Mouse (Mus musculus): ENCODE measurements around the gene Map2k7. TPM values are rescaled to one million over a fixed set of nuclear protein-coding genes. Genes with fewer than 3 reads are reported as not detected.

Gene Map2k7
- total and polyA plus RNA-seq, 3 experiments: 27.8 to 65.9 (median 63.8) TPM

DNA sequence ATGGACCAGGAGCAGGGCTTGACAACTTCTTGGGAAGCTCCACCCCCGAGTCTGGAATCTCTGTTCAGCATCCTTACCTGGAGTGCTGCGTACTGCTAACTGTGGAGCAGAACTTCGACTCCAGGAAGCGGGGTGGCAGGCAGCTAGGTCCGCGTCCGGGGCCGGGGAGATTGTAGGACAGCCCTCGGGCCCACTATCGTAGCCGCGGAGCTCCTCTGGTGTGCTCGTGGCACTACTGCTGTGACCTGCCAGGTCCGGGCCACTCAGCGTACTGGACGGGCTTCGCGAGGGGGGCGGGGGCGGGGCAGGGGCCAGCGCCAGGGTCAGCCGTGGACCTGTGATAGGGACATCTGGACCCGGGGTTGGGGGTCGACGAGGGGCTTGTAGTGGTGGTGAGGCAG, 25.7 kb upstream of the Map2k7 start:
- Histone ChIP-seq H3K4me1 (ENCODE audit: control insufficient read depth, insufficient read depth, low read length) (peaks cover 3% of the 10 kb centered on the region; the same call in 1 of the 2 replicates), H3K27ac (no peak overlapping the region), H3K27me3 (ENCODE audit: control insufficient read depth, insufficient read depth, low read length) (peaks cover 14% of the 10 kb centered on the region), H3K36me3 (ENCODE audit: control insufficient read depth, insufficient read depth, low read length) (no peaks in the 10 kb centered on the region), H3K9ac (ENCODE audit: low read depth, low read length) (peak overlapping the region; percentile 49; the same call in 1 of the 2 replicates), H3K79me2 (replicated peaks; ENCODE audit: control insufficient read depth, insufficient read depth, low read length) (no peaks in the 10 kb centered on the region), H3K4me3 (no peak overlapping the region)
- peak in 1 of 2 experiments; percentile 35 for DNase-seq
- intact Hi-C loops (cut with DNase I): no loop called here
- TF ChIP-seq POLR2A (IDR thresholded peaks at IDR 0.05; ENCODE audit: insufficient read depth, low read depth, low read length): no peak
- TF ChIP-seq EP300 (IDR thresholded peaks at IDR 0.05; ENCODE audit: insufficient read depth, low read depth, low read length): no peak
- TF ChIP-seq CTCF (IDR thresholded peaks at IDR 0.05): no peak
- WGBS: under 1% methylated on average over 23 of the region's 25 CpGs

DNA sequence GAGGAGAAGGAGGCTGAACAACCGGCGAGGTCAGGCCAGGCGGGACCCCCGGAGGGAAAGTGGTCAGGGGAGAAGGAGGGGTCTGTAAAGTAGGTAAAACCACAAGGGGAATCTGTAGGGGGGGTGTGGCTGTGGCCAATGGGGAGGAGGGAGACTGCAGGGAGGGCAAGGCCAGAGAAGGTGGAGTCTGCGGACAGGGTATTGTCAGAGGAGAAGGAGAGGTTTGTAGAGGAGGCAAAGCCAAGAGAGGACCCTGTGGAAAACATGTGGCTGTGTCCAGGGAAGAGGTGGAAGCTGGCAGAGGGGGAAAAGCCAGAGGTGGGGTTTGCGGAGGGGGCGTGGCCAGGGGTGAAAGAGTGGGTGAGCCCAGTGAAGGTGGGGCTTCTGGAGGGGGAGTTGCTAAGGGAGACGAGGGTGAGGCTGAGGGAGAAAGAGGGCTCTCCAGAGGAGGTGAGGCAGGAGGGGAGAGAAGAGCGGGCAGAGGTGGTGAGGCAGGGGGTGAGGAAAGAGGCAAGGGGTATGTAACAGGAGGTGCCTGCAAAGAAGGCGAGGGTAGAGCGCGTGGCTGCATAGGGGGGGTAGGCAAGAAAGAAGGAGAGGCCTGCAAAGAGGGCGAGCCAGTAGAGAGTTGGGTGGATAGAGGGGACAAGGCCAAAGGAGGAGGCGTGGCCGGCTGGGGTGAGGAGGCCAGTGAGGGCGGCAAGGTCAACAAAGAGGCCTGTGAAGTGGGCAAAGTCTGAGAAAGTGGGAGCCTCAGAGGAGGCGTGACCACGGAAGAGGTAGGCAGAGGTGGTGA, 25.1 kb upstream of the Map2k7 start:
- WGBS: 7% methylated on average over 18 of the region's 18 CpGs
- intact Hi-C loops (cut with DNase I): no loop called here
- DNase-seq: peak; percentile 48 to 51
- Histone ChIP-seq H3K36me3 (ENCODE audit: control insufficient read depth, insufficient read depth, low read length) (no peaks in the 10 kb centered on the region), H3K27me3 (ENCODE audit: control insufficient read depth, insufficient read depth, low read length) (peaks cover 15% of the 10 kb centered on the region), H3K4me3 (peak overlapping the region; percentile 37), H3K79me2 (replicated peaks; ENCODE audit: control insufficient read depth, insufficient read depth, low read length) (no peaks in the 10 kb centered on the region), H3K27ac (no peak overlapping the region), H3K9ac (ENCODE audit: low read depth, low read length) (peak overlapping the region; percentile 49), H3K4me1 (ENCODE audit: control insufficient read depth, insufficient read depth, low read length) (peaks cover 3% of the 10 kb centered on the region; the same call in 1 of the 2 replicates)
- no peak for TF ChIP-seq POLR2A (IDR thresholded peaks at IDR 0.05; ENCODE audit: insufficient read depth, low read depth, low read length)
- no peak for TF ChIP-seq CTCF (IDR thresholded peaks at IDR 0.05)
- TF ChIP-seq EP300 (IDR thresholded peaks at IDR 0.05; ENCODE audit: insufficient read depth, low read depth, low read length): no peak

DNA sequence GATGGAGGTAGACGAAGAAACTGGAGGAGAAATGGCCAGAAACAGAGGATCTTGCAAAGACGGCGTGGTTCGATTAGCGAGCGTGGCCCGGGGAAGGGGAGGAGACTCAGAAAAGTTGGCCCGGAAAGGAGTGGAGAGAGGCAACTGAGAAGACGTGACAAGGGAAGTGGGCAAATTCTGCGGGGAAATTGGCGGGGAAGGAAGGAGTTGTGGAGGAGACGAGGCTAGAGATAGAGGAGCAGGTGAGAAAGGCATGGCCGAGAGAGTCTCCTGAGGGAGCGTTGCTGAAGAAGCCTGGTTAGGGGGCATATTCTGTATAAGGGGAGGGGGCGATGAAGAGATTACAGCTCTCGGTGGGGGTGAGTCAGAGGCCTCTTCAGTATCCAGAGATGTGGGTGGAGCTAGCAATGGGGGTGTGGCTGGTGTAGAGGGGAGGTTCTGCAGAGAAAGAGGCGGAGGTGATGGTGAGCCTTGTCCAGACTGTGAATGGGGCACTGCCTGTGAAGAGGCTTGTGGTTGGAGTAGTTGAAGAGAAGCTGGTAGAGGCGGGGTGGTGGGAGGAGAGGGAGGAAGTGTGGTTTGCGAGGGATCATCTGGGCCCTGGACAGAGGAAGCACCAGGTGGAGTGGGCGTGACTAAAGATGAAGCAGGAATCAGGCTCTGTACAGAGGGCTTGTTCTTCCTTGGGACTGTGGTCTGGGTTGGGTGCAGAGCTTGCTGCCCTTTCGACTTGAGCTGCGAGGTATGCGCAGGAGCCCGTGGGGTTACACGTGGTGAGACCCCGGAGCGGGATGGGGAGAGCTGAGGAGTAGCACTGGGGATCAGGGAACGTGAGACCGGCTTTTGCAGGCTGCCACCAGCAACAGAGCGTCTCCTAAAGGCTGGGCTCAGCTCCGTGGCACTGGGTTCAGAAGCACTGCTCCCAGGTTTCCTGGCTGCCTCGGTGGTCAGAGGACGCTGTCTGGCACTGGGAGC, 24.2 kb upstream of the Map2k7 start:
- Histone ChIP-seq H3K4me3 (peak overlapping the region; percentile 37), H3K4me1 (ENCODE audit: control insufficient read depth, insufficient read depth, low read length) (peaks cover 3% of the 10 kb centered on the region; the same call in 1 of the 2 replicates), H3K36me3 (ENCODE audit: control insufficient read depth, insufficient read depth, low read length) (no peaks in the 10 kb centered on the region), H3K9ac (ENCODE audit: low read depth, low read length) (peak overlapping the region; percentile 49), H3K79me2 (replicated peaks; ENCODE audit: control insufficient read depth, insufficient read depth, low read length) (no peaks in the 10 kb centered on the region), H3K27ac (no peak overlapping the region), H3K27me3 (ENCODE audit: control insufficient read depth, insufficient read depth, low read length) (peaks cover 17% of the 10 kb centered on the region)
- TF ChIP-seq EP300 (IDR thresholded peaks at IDR 0.05; ENCODE audit: insufficient read depth, low read depth, low read length): no peak
- TF ChIP-seq POLR2A (IDR thresholded peaks at IDR 0.05; ENCODE audit: insufficient read depth, low read depth, low read length): no peak
- TF ChIP-seq CTCF (IDR thresholded peaks at IDR 0.05): no peak
- DNase-seq: peak; percentile 47 to 52
- intact Hi-C loops (cut with DNase I): no loop called here
- WGBS: 12% methylated on average over 33 of the region's 33 CpGs

DNA sequence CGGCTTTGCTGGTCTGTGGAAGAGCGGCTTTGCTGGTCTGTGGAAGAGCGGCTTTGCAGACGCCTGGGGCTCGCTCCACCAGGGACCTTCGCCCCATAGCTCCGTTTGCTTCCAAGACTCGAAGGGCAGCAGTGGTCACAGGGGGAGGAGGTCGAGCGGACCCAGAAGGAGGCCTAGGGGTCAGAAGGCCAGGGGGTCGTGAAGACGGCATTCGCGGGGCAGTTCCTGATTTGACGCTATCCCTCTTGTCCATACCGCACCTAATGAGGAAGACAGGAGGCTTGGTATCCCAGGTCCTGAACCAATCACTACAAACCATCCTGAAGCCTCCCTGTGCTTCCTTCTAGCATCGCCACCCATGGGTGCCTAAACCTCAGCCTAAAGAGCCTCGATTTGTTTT, 22.2 kb upstream of the Map2k7 start:
- Histone ChIP-seq H3K4me3 (no peak overlapping the region), H3K9ac (ENCODE audit: low read depth, low read length) (no peak overlapping the region), H3K27ac (no peak overlapping the region), H3K27me3 (ENCODE audit: control insufficient read depth, insufficient read depth, low read length) (peaks cover 17% of the 10 kb centered on the region), H3K79me2 (replicated peaks; ENCODE audit: control insufficient read depth, insufficient read depth, low read length) (no peaks in the 10 kb centered on the region), H3K36me3 (ENCODE audit: control insufficient read depth, insufficient read depth, low read length) (no peaks in the 10 kb centered on the region), H3K4me1 (ENCODE audit: control insufficient read depth, insufficient read depth, low read length) (peaks cover 3% of the 10 kb centered on the region; the same call in 1 of the 2 replicates)
- intact Hi-C loops (cut with DNase I): no loop called here
- no peak for DNase-seq
- 19% methylated on average over 18 of the region's 18 CpGs for WGBS
- TF ChIP-seq POLR2A (IDR thresholded peaks at IDR 0.05; ENCODE audit: insufficient read depth, low read depth, low read length) (no peak), EP300 (IDR thresholded peaks at IDR 0.05; ENCODE audit: insufficient read depth, low read depth, low read length) (no peak), CTCF (IDR thresholded peaks at IDR 0.05) (no peak)

DNA sequence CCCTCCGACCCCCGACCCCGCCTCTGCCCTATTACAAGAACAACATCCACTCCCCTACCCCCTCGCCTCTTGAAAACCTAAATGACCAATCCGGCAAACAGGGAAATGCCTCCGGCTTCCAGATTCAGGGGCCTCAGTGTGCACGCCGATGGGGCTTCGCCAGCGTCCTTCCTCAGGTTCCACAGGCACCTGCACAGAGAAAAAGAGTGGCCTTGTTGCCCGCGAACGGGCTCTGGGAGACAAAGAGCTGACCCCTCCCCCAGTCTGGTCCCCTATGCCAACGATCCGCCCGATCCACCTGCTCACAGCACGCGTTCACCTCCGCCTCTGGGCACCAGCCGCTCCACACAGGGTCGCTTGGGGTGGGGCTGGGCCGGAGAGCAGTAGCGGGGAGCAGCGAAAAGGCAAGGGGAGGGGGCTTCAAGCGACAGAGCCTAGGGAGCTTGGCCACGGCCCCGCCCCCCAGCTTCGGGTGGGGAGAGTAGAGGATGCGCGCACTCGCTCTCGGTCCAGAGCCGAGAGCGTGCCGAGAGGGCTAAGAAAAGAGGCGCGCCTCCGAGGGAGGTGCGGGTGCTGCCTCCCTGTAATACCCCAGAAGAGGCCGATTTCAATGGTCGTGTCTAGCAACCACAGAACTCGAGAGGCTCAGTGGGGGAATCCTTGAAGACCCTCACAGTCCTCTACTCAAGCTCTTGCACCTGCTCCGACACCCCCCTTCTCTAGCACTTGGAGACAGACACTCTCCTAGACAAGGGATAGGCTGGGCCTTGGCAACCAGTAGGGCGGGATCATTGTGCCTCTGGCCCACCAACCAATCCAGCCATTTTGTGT, 21.5 kb upstream of the Map2k7 start, which contains the start of gene Prr36:
Gene Prr36, minus strand, starts transcription at position 669 of the 831 bp plus-strand sequence.
- TF ChIP-seq EP300 (IDR thresholded peaks at IDR 0.05; ENCODE audit: insufficient read depth, low read depth, low read length) (no peak), CTCF (IDR thresholded peaks at IDR 0.05) (no peak), POLR2A (IDR thresholded peaks at IDR 0.05; ENCODE audit: insufficient read depth, low read depth, low read length) (no peak)
- no peak within 1 kb of the TSS for H3K27ac ChIP-seq
- H3K9ac ChIP-seq (ENCODE audit: low read depth, low read length): no peak within 1 kb of the TSS
- no peaks in the 10 kb centered on the region for H3K36me3 ChIP-seq (ENCODE audit: control insufficient read depth, insufficient read depth, low read length)
- peaks cover 3% of the 10 kb centered on the region; the same call in 1 of the 2 replicates for H3K4me1 ChIP-seq (ENCODE audit: control insufficient read depth, insufficient read depth, low read length)
- 4% methylated on average over 44 of the region's 44 CpGs for whole genome bisulfite sequencing
- peaks cover 17% of the 10 kb centered on the region for H3K27me3 ChIP-seq (ENCODE audit: control insufficient read depth, insufficient read depth, low read length)
- 0 out of 2 replicates have a peak within 1 kb of the TSS, but pooled peaks have one; percentile 2 for H3K4me3 ChIP-seq
- no peak for DNase-seq
- intact Hi-C loops (cut with DNase I): no loop called here
- no peaks in the 10 kb centered on the region for H3K79me2 ChIP-seq (replicated peaks; ENCODE audit: control insufficient read depth, insufficient read depth, low read length)
